Mouse (Mus musculus): ENCODE measurements around the gene Phtf2.

Gene Phtf2

GRCm38 (mm10) chr5:20881915-20882800 is at the start of gene Phtf2, which contains the start of gene Tmem60:
Gene Phtf2, minus strand, starts transcription at chr5:20882124.
Gene Tmem60, plus strand, starts transcription at chr5:20882191.
- DNase-seq (ENCODE audit: low read depth, low spot score): peak; percentile 97

- DNase-seq (ENCODE audit: low read depth, low spot score): no peak
Measured at GRCm38 (mm10) chr5:20931300-20931699, 49.4 kb upstream of the Phtf2 start.

- no peak for DNase-seq (ENCODE audit: low read depth, low spot score)
Measured at GRCm38 (mm10) chr5:20930430-20930829, 48.5 kb upstream of the Phtf2 start.

GRCm38 (mm10) chr5:20929669-20930151 is 47.8 kb upstream of the Phtf2 start:
- no peak for DNase-seq (ENCODE audit: low read depth, low spot score)

GRCm38 (mm10) chr5:20925451-20925850 is 43.5 kb upstream of the Phtf2 start:
- no peak for DNase-seq (ENCODE audit: low read depth, low spot score)

- DNase-seq (ENCODE audit: low read depth, low spot score): no peak
Measured at GRCm38 (mm10) chr5:20924608-20925007, 42.7 kb upstream of the Phtf2 start.

GRCm38 (mm10) chr5:20919566-20919965 is 37.6 kb upstream of the Phtf2 start:
- no peak for DNase-seq (ENCODE audit: low read depth, low spot score)

- no peak for DNase-seq (ENCODE audit: low read depth, low spot score)
Measured at GRCm38 (mm10) chr5:20918967-20919366, 37.0 kb upstream of the Phtf2 start.

GRCm38 (mm10) chr5:20913372-20914275 is 31.7 kb upstream of the Phtf2 start:
- DNase-seq (ENCODE audit: low read depth, low spot score): peak; percentile 57

GRCm38 (mm10) chr5:20911741-20912140 is 29.8 kb upstream of the Phtf2 start:
- no peak for DNase-seq (ENCODE audit: low read depth, low spot score)

GRCm38 (mm10) chr5:20906191-20906590 is 24.3 kb upstream of the Phtf2 start:
- no peak for DNase-seq (ENCODE audit: low read depth, low spot score)

GRCm38 (mm10) chr5:20905437-20905836 is 23.5 kb upstream of the Phtf2 start:
- DNase-seq (ENCODE audit: low read depth, low spot score): no peak

- DNase-seq (ENCODE audit: low read depth, low spot score): no peak
Measured at GRCm38 (mm10) chr5:20904647-20905046, 22.7 kb upstream of the Phtf2 start.

GRCm38 (mm10) chr5:20897446-20898167 is 15.7 kb upstream of the Phtf2 start:
- no peak for DNase-seq (ENCODE audit: low read depth, low spot score)

GRCm38 (mm10) chr5:20884036-20884620 is 2.2 kb upstream of the Phtf2 start:
- DNase-seq (ENCODE audit: low read depth, low spot score): no peak

- DNase-seq (ENCODE audit: low read depth, low spot score): peak; percentile 43
Measured at GRCm38 (mm10) chr5:20880797-20881775, 838 bp downstream of the Phtf2 start.

- no peak for DNase-seq (ENCODE audit: low read depth, low spot score)
Measured at GRCm38 (mm10) chr5:20880386-20880785, 1.5 kb downstream of the Phtf2 start.

- no peak for DNase-seq (ENCODE audit: low read depth, low spot score)
Measured at GRCm38 (mm10) chr5:20876934-20877426, 4.9 kb downstream of the Phtf2 start.

GRCm38 (mm10) chr5:20873146-20873545 is 8.8 kb downstream of the Phtf2 start:
- DNase-seq (ENCODE audit: low read depth, low spot score): no peak
